Mouse (Mus musculus) C2C12 (cell line): Measurements from ENCODE around the gene Dido1.

Experiments used
- CEBPB ChIP-seq: IDR thresholded peaks from one replicate; pipeline ENCODE4 v1.6.1; 2011; ENCODE audit warnings: low read depth, mild to moderate bottlenecking, control low read depth, moderate library complexity
- CTCF ChIP-seq: IDR thresholded peaks from one replicate; pipeline ENCODE4 v1.5.1; 2011; ENCODE audit not compliant: control insufficient read depth, insufficient read depth, insufficient read length
- MAX ChIP-seq: IDR thresholded peaks from one replicate; pipeline ENCODE4 v1.6.1; 2011; ENCODE audit warnings: mild to moderate bottlenecking, control low read depth
- USF1 ChIP-seq: IDR thresholded peaks from one replicate; pipeline ENCODE4 v1.6.1; 2011; ENCODE audit warnings: low read depth, mild to moderate bottlenecking, control low read depth, moderate library complexity

DNA sequence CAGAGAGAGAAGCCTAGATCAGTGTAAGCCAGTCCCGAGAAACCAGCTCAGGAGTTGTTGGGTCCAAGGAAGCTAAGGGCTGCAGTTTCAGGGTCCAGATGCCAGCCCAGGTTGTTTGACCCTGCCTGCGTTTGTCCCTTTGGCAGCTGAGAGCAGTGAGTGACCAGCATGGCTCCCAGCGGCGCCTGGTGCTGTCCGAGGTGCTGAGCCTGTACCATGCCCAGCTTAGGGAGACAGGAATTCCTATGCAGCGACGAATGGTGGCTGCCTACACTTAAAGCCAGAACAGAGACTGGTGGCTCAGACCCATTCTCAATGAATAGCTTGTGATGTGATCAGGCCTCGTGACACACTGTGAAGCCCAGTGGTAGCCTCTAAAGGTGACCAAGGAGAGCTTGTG, 46.1 kb upstream of the Dido1 start:
- TF ChIP-seq CTCF (no peak), CEBPB (no peak), USF1 (no peak), MAX (peak; percentile 35)
